Mouse (Mus musculus) Patski (cell line): Measurements from ENCODE around the gene Pcyox1. TPM values are rescaled to one million over a fixed set of nuclear protein-coding genes. Genes with fewer than 3 reads are reported as not detected.

Experiments used
- ATAC-seq: fragments of 100-300 bp; one replicate; pipeline ENCODE4 v1.8.0; 2021
- CTCF ChIA-PET: fragments of 350-600 bp; sonication (Branson Sonifier 250); formaldehyde crosslinking; loops from one replicate; lab custom pipeline; 2022; ENCODE audit warnings: inconsistent platforms; lab: Charles Lee
- POLR2A ChIA-PET: fragments of 350-600 bp; sonication (Branson Sonifier 250); formaldehyde crosslinking; loops from one replicate; lab custom pipeline; 2022; ENCODE audit warnings: antibody characterized with exemption, inconsistent platforms; lab: Charles Lee
- DNase-seq: peaks from one replicate; pipeline ENCODE4 v3.0.0-alpha.2; 2011; ENCODE audit warnings: low read depth, low spot score
- H3K27me3 ChIP-seq: fragments of 371-371 bp; one replicate; pipeline ENCODE4 v1.5.1; 2021
- CTCF ChIP-seq: fragments of 100-300 bp; IDR thresholded peaks from one replicate; pipeline ENCODE4 v1.5.1; 2021
- in situ Hi-C: fragments of 300-500 bp; cut with MboI; formaldehyde crosslinking; loops from 3 replicates; pipeline ENCODE4 v1.11.1; 2018; ENCODE audit warnings: low pct_unique_long_range_greater_than_20kb, mixed read lengths
- polyA plus RNA-seq: library from polyadenylated mRNA; unstranded; gene quantifications from one replicate; pipeline ENCODE4 v1.2.3, GENCODE M21; 2021

Pcyox1 gene
- 151 TPM for polyA plus RNA-seq

GRCm38 (mm10) chr6:86396581-86397256 lies at the start of gene Pcyox1:
Gene Pcyox1 (minus strand): TSS chr6:86397154.
- in situ Hi-C loops, result no loop called here
- CTCF ChIA-PET, result interaction anchor here (1.0 to 1.1 kb wide), 2 partner anchors 10 to 31 kb away, joined by 3 to 4 read pairs; partner anchors contain the start of gene Fam136a
- no peak for TF ChIP-seq CTCF
- H3K27me3 ChIP-seq, result no peaks in the 10 kb centered on the region
- POLR2A ChIA-PET, result interaction anchor here (1.0 to 2.6 kb wide), 3 partner anchors 9 to 31 kb away, joined by 3 to 15 read pairs (median 11); partner anchors contain the start of genes Fam136a and Snrpg
- peak; percentile 70 for ATAC-seq
- no peak for DNase-seq

GRCm38 (mm10) chr6:86445551-86445950 lies 48.6 kb upstream of the Pcyox1 start:
- DNase-seq (no peak), ATAC-seq (no peak)
- POLR2A ChIA-PET, result no interaction called here
- no peaks in the 10 kb centered on the region for H3K27me3 ChIP-seq
- no peak for TF ChIP-seq CTCF
- in situ Hi-C loops, result no loop called here
- CTCF ChIA-PET, result no interaction called here

- ChIA-PET POLR2A (interaction anchor here (0.7 kb wide), 1 partner anchor 32 kb away, joined by 3 read pairs; no protein-coding TSS in a partner anchor), CTCF (interaction anchor here (1.2 to 1.3 kb wide), 2 partner anchors 9 to 103 kb away, joined by 3 to 5 read pairs; no protein-coding TSS in a partner anchor)
- ATAC-seq, result no peak
Observed at GRCm38 (mm10) chr6:86441571-86441970, 44.6 kb upstream of the Pcyox1 start.

GRCm38 (mm10) chr6:86439531-86439930 lies 42.6 kb upstream of the Pcyox1 start:
- ChIA-PET POLR2A (interaction anchor here (0.9 to 1.6 kb wide), 2 partner anchors 11 to 85 kb away, joined by 3 read pairs; no protein-coding TSS in a partner anchor), CTCF (interaction anchor here (1.3 to 1.9 kb wide), 3 partner anchors 9 to 102 kb away, joined by 3 to 7 read pairs (median 5); no protein-coding TSS in a partner anchor)
- H3K27me3 ChIP-seq, result no peaks in the 10 kb centered on the region
- in situ Hi-C loops, result loop anchor here (10.0 kb wide), 2 partner anchors 95 to 235 kb away; no protein-coding TSS in a partner anchor
- ATAC-seq, result no peak
- TF ChIP-seq CTCF, result no peak
- DNase-seq, result no peak

More at GRCm38 (mm10) chr6:86441571-86441970, 44.6 kb upstream of the Pcyox1 start:
- no peak for DNase-seq
- in situ Hi-C loops, result no loop called here
- no peak for TF ChIP-seq CTCF
- no peaks in the 10 kb centered on the region for H3K27me3 ChIP-seq

GRCm38 (mm10) chr6:86439119-86439496 lies 42.2 kb upstream of the Pcyox1 start:
- TF ChIP-seq CTCF, result no peak
- DNase-seq (no peak), ATAC-seq (no peak)
- POLR2A ChIA-PET, result interaction anchor here (0.9 to 1.6 kb wide), 2 partner anchors 11 to 86 kb away, joined by 3 read pairs; no protein-coding TSS in a partner anchor
- H3K27me3 ChIP-seq, result no peaks in the 10 kb centered on the region
- CTCF ChIA-PET, result interaction anchor here (1.3 to 1.9 kb wide), 3 partner anchors 9 to 102 kb away, joined by 3 to 7 read pairs (median 5); no protein-coding TSS in a partner anchor
- in situ Hi-C loops, result loop anchor here (10.0 kb wide), 2 partner anchors 96 to 236 kb away; no protein-coding TSS in a partner anchor

GRCm38 (mm10) chr6:86438272-86439118 lies 41.5 kb upstream of the Pcyox1 start, which contains the start of gene C87436:
Gene C87436 (plus strand): TSS chr6:86438374.
- no peaks in the 10 kb centered on the region for H3K27me3 ChIP-seq
- in situ Hi-C loops, result loop anchor here (10.0 kb wide), 2 partner anchors 96 to 236 kb away; no protein-coding TSS in a partner anchor
- peak; percentile 75 for TF ChIP-seq CTCF
- ChIA-PET CTCF (interaction anchor here (1.3 to 1.9 kb wide), 3 partner anchors 10 to 103 kb away, joined by 3 to 7 read pairs (median 5); no protein-coding TSS in a partner anchor), POLR2A (interaction anchor here (0.7 to 1.6 kb wide), 3 partner anchors 12 to 86 kb away, joined by 3 read pairs; no protein-coding TSS in a partner anchor)
- DNase-seq (peak; percentile 84), ATAC-seq (peak; percentile 82)

- H3K27me3 ChIP-seq, result no peaks in the 10 kb centered on the region
- DNase-seq (no peak), ATAC-seq (no peak)
- ChIA-PET POLR2A (interaction anchor here (0.6 to 0.7 kb wide), 2 partner anchors 30 to 231 kb away, joined by 3 read pairs; no protein-coding TSS in a partner anchor), CTCF (interaction anchor here (1.1 kb wide), 1 partner anchor 93 kb away, joined by 4 read pairs; no protein-coding TSS in a partner anchor)
- peak; percentile 52 for TF ChIP-seq CTCF
- in situ Hi-C loops, result loop anchor here (10.0 kb wide), 2 partner anchors 97 to 237 kb away; no protein-coding TSS in a partner anchor
Observed at GRCm38 (mm10) chr6:86437711-86438110, 40.8 kb upstream of the Pcyox1 start.

- CTCF ChIA-PET, result no interaction called here
- ATAC-seq, result no peak
- in situ Hi-C loops, result loop anchor here (10.0 kb wide), 2 partner anchors 101 to 241 kb away; no protein-coding TSS in a partner anchor
- POLR2A ChIA-PET, result no interaction called here
- DNase-seq, result no peak
- no peak for TF ChIP-seq CTCF
- no peaks in the 10 kb centered on the region for H3K27me3 ChIP-seq
Observed at GRCm38 (mm10) chr6:86433696-86434095, 36.7 kb upstream of the Pcyox1 start.

- in situ Hi-C loops, result loop anchor here (10.0 kb wide), 2 partner anchors 103 to 243 kb away; no protein-coding TSS in a partner anchor
- no peaks in the 10 kb centered on the region for H3K27me3 ChIP-seq
- ChIA-PET POLR2A (no interaction called here), CTCF (no interaction called here)
- ATAC-seq (no peak), DNase-seq (no peak)
- no peak for TF ChIP-seq CTCF
Observed at GRCm38 (mm10) chr6:86431531-86431930, 34.6 kb upstream of the Pcyox1 start.
